Mouse (Mus musculus) C2C12 (cell line): ENCODE data around the gene Hspa8.

ENCODE experiments used
- CEBPB ChIP-seq: IDR thresholded peaks from one replicate; pipeline ENCODE4 v1.6.1; 2011; ENCODE audit warnings: low read depth, mild to moderate bottlenecking, control low read depth, moderate library complexity
- CTCF ChIP-seq: IDR thresholded peaks from one replicate; pipeline ENCODE4 v1.5.1; 2011; ENCODE audit not compliant: control insufficient read depth, insufficient read depth, insufficient read length
- FOSL1 ChIP-seq: IDR thresholded peaks from one replicate; pipeline ENCODE4 v1.8.0; 2011; ENCODE audit warnings: mild to moderate bottlenecking, low read length; ENCODE audit not compliant: poor library complexity, insufficient read depth, severe bottlenecking
- MAX ChIP-seq: IDR thresholded peaks from one replicate; pipeline ENCODE4 v1.6.1; 2011; ENCODE audit warnings: mild to moderate bottlenecking, control low read depth
- MYOD1 ChIP-seq: IDR thresholded peaks from one replicate; pipeline ENCODE4 v1.6.1; 2011; ENCODE audit warnings: low read depth; ENCODE audit not compliant: control insufficient read depth, insufficient read length
- MYOG ChIP-seq: IDR thresholded peaks from one replicate; pipeline ENCODE4 v1.6.1; 2011; ENCODE audit not compliant: control insufficient read depth, insufficient read length; ENCODE audit errors: extremely low read depth
- USF1 ChIP-seq: IDR thresholded peaks from one replicate; pipeline ENCODE4 v1.6.1; 2011; ENCODE audit warnings: low read depth, mild to moderate bottlenecking, control low read depth, moderate library complexity

DNA sequence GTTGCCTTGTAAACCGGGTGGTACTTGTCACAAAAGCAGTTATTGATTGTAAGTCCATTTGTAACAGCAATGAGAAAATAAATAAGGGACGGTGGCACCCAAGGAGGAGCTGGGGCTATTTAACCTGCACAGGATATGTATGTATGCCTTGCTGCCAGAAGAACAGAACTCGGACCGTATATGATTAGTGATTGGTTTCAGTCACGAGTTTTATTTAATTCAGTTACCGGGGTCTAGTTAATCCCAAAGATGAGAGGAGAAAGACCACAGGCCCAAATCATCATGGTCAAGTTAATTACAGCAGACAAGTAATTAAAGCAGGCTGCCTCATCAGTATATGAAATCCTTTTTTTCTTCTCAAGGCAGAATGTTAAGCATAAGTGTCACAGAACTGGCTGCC, 15.3 kb upstream of the Hspa8 start:
- TF ChIP-seq CTCF: no peak
- TF ChIP-seq MYOG: no peak
- no peak for TF ChIP-seq USF1
- no peak for TF ChIP-seq MYOD1
- no peak for TF ChIP-seq MAX
- TF ChIP-seq CEBPB: no peak
- TF ChIP-seq FOSL1: no peak
